Mouse (Mus musculus) intestine, embryonic 16.5 days (tissue): Measurements from ENCODE around the gene P3h3. TPM values are rescaled to one million over a fixed set of nuclear protein-coding genes. Genes with fewer than 3 reads are reported as not detected.
A peak's percentile ranks its signal among the peaks of the same experiment; 100 is the strongest.

Experiments
- ATAC-seq: fragments of 200-750 bp; cut with Nextera tagmentation; 2 replicates; pipeline ENCODE4 v1.8.0; 2017; ENCODE audit warnings: moderate TSS enrichment, moderate library complexity
- H3K27ac ChIP-seq: fragments of 300-500 bp; sonication (generic); 2 replicates; pipeline ENCODE4 v1.5.1; 2014; ENCODE audit warnings: mild to moderate bottlenecking, low read length
- H3K27me3 ChIP-seq: fragments of 300-500 bp; sonication (generic); replicated peaks from 2 replicates; pipeline ENCODE4 v1.6.1; 2014; ENCODE audit warnings: low read length, control low read depth, mixed read lengths; ENCODE audit not compliant: control insufficient read depth, insufficient read depth
- H3K36me3 ChIP-seq: fragments of 300-500 bp; sonication (generic); 2 replicates; pipeline ENCODE4 v1.6.1; 2014; ENCODE audit warnings: low read length, control low read depth; ENCODE audit not compliant: control insufficient read depth, insufficient read depth
- H3K4me1 ChIP-seq: fragments of 300-500 bp; sonication (generic); 2 replicates; pipeline ENCODE4 v1.6.1; 2014; ENCODE audit warnings: low read length, control low read depth, mixed read lengths; ENCODE audit not compliant: control insufficient read depth, insufficient read depth
- H3K4me2 ChIP-seq: fragments of 300-500 bp; sonication (generic); 2 replicates; pipeline ENCODE4 v1.6.1; 2014; ENCODE audit warnings: low read depth, low read length, control low read depth
- H3K4me3 ChIP-seq: fragments of 300-500 bp; sonication (generic); 2 replicates; pipeline ENCODE4 v1.5.1; 2014; ENCODE audit warnings: mild to moderate bottlenecking, low read length
- H3K9ac ChIP-seq: fragments of 300-500 bp; sonication (generic); 2 replicates; pipeline ENCODE4 v1.6.1; 2014; ENCODE audit warnings: low read depth, low read length
- H3K9me3 ChIP-seq: fragments of 300-500 bp; sonication (generic); 2 replicates; pipeline ENCODE4 v1.6.1; 2016; ENCODE audit warnings: low read length, control low read depth; ENCODE audit not compliant: control insufficient read depth
- WGBS: fragments of 180-500 bp; shearing (Covaris S2); extraction: QIAGEN DNeasy Blood & Tissue Kit; methylation state at CpG from one replicate; pipeline ENCODE4 v1.1.7; 2014; 5-methylcytosine and 5-hydroxymethylcytosine counted together
- polyA plus RNA-seq: library from polyadenylated mRNA; unstranded; fragments of >200 nt; fragmentation: Nextera tagmentation; extraction: Ambion mirVana; gene quantifications from 2 replicates; pipeline ENCODE4 v1.2.1, GENCODE M21; 2015

The P3h3 gene
- polyA plus RNA-seq, 1 experiment from 2014 or later, result 5.6 TPM

- Histone ChIP-seq H3K9me3 (no peaks in the 10 kb centered on the region), H3K27ac (no peak overlapping the region), H3K9ac (no peak overlapping the region), H3K4me1 (peaks cover 23% of the 10 kb centered on the region), H3K4me2 (no peak overlapping the region), H3K27me3 (peaks cover 20% of the 10 kb centered on the region; the same call in 1 of the 2 replicates), H3K36me3 (no peaks in the 10 kb centered on the region), H3K4me3 (no peak overlapping the region)
- 86% methylated on average over 9 of the region's 9 CpGs for WGBS
- no peak for ATAC-seq
Measured at GRCm38 (mm10) chr6:124860511-124860910, 3.0 kb upstream of the P3h3 start.

DNA sequence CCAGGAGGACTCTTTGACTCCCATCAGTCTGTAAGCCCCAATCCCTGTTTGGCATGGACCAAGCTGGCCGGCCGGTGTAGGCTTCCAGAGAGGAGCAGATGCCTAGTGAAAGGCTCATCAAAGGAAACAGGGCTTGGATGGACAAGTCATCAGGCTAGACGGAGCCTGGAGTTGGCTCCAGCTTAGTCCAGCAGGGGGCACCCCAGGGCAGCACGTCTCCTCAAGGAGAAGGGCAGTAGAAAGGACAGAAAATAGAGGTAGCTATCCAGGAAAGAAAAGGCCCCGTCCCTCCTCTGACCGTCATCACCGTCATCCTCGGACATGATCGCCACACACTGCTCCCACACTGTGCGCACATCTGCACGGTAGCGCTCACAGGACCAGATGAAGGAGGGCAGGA, 2.2 kb upstream of the P3h3 start:
- Histone ChIP-seq H3K27ac (no peak overlapping the region), H3K27me3 (peaks cover 18% of the 10 kb centered on the region; the same call in 1 of the 2 replicates), H3K36me3 (no peaks in the 10 kb centered on the region), H3K9ac (peak overlapping the region; percentile 20; the same call in 1 of the 2 replicates), H3K4me2 (no peak overlapping the region), H3K4me3 (no peak overlapping the region), H3K4me1 (peaks cover 23% of the 10 kb centered on the region), H3K9me3 (no peaks in the 10 kb centered on the region)
- peak; percentile 22; the same call in 1 of the 2 replicates for ATAC-seq
- 9% methylated on average over 12 of the region's 12 CpGs for WGBS

- WGBS, result 78% methylated on average over 27 of the region's 28 CpGs
- H3K36me3 ChIP-seq, result no peaks in the 10 kb centered on the region
- no peaks in the 10 kb centered on the region for H3K9me3 ChIP-seq
- peaks cover 22% of the 10 kb centered on the region for H3K4me1 ChIP-seq
- no peak overlapping the region for H3K27ac ChIP-seq
- 0 out of 2 replicates have a peak overlapping the region, but pooled peaks have one; percentile 88 for H3K9ac ChIP-seq
- H3K27me3 ChIP-seq, result peaks cover 18% of the 10 kb centered on the region; the same call in 1 of the 2 replicates
- H3K4me2 ChIP-seq, result no peak overlapping the region
- ATAC-seq, result no peak
- H3K4me3 ChIP-seq, result no peak overlapping the region
Measured at GRCm38 (mm10) chr6:124858561-124859318, 1.2 kb upstream of the P3h3 start.

GRCm38 (mm10) chr6:124857840-124858530, 433 bp upstream of the P3h3 start:
- H3K9me3 ChIP-seq, result no peaks in the 10 kb centered on the region
- peak overlapping the region; percentile 88 for H3K9ac ChIP-seq
- peaks cover 18% of the 10 kb centered on the region; the same call in 1 of the 2 replicates for H3K27me3 ChIP-seq
- H3K27ac ChIP-seq, result peak overlapping the region; percentile 92; the same call in 1 of the 2 replicates
- peak overlapping the region; percentile 96 for H3K4me2 ChIP-seq
- H3K4me3 ChIP-seq, result peak overlapping the region; percentile 70
- H3K4me1 ChIP-seq, result peaks cover 16% of the 10 kb centered on the region
- no peak for ATAC-seq
- 26% methylated on average over 26 of the region's 26 CpGs for WGBS
- H3K36me3 ChIP-seq, result no peaks in the 10 kb centered on the region

DNA sequence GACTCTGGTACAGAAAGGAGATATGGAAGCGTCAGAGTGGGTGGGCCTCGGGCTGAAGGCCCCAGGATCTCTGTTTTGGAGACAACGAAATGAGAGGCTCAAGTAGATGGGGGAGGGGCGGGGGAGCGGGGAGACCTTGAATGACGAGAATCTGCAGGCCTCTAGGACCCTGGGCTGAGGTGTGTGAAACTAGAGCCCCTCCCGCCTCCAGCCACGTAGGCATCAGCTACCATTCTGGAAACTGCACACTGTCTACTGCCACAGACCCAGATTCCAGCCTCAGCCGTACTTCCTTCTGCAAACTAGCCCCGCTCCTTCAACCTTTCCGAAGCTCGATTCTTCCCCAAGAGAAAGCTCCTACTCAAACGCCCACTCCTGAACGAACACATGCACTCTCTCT, 1.2 kb downstream of the P3h3 start:
- 13% methylated on average over 14 of the region's 14 CpGs for WGBS
- Histone ChIP-seq H3K9ac (peak overlapping the region; percentile 88), H3K27ac (no peak overlapping the region)

GRCm38 (mm10) chr6:124854647-124855046, 2.9 kb downstream of the P3h3 start:
- Histone ChIP-seq H3K4me1 (0 out of 2 replicates have a peak, but pooled peaks cover 15% of the 10 kb centered on the region), H3K9me3 (no peaks in the 10 kb centered on the region), H3K36me3 (no peaks in the 10 kb centered on the region), H3K27me3 (peaks cover 11% of the 10 kb centered on the region; the same call in 1 of the 2 replicates), H3K4me2 (no peak overlapping the region), H3K9ac (no peak overlapping the region), H3K27ac (no peak overlapping the region), H3K4me3 (no peak overlapping the region)
- ATAC-seq, result no peak
- 65% methylated on average over 12 of the region's 12 CpGs for WGBS

More for the DNA sequence above, 1.2 kb downstream of the P3h3 start:
- H3K27me3 ChIP-seq, result peaks cover 11% of the 10 kb centered on the region; the same call in 1 of the 2 replicates
- H3K4me1 ChIP-seq, result 0 out of 2 replicates have a peak, but pooled peaks cover 15% of the 10 kb centered on the region
- peak; percentile 38; the same call in 1 of the 2 replicates for ATAC-seq
- peak overlapping the region; percentile 70 for H3K4me3 ChIP-seq
- peak overlapping the region; percentile 96 for H3K4me2 ChIP-seq
- H3K36me3 ChIP-seq, result no peaks in the 10 kb centered on the region
- H3K9me3 ChIP-seq, result no peaks in the 10 kb centered on the region

- no peak for ATAC-seq
- no peak overlapping the region for H3K9ac ChIP-seq
- WGBS, result 57% methylated on average over 8 of the region's 8 CpGs
- no peaks in the 10 kb centered on the region for H3K36me3 ChIP-seq
- H3K27me3 ChIP-seq, result no peaks in the 10 kb centered on the region
- no peak overlapping the region for H3K4me2 ChIP-seq
- H3K4me1 ChIP-seq, result 0 out of 2 replicates have a peak, but pooled peaks cover 3% of the 10 kb centered on the region
- H3K27ac ChIP-seq, result no peak overlapping the region
- no peak overlapping the region for H3K4me3 ChIP-seq
- H3K9me3 ChIP-seq, result no peaks in the 10 kb centered on the region
Measured at GRCm38 (mm10) chr6:124850535-124850934, 7.0 kb downstream of the P3h3 start.

DNA sequence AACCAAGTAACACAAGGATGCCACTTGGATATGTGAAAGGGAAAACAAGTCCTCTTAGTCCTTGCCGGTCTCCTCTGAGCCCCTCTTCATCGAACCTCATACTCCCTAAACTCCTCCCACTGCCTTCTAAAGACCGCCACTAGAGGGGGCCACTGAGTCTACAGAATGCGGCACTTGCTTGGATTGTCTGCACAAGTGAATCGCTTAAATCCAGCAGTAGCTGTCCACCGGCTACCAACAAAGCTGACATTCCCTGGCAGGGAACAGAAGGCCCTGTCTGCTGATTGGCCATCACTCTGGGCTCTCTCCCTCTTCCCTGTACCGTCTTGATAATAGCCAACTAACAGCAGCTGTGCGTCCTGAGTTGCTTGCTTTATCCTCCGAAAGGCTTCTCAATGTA, 10.2 kb downstream of the P3h3 start:
- 10% methylated on average over 9 of the region's 9 CpGs for WGBS

More for the DNA sequence above, 10.2 kb downstream of the P3h3 start:
- no peak overlapping the region for H3K27ac ChIP-seq
- H3K4me2 ChIP-seq, result no peak overlapping the region
- H3K9ac ChIP-seq, result no peak overlapping the region
- H3K4me3 ChIP-seq, result no peak overlapping the region
- ATAC-seq, result peak; percentile 73
- H3K36me3 ChIP-seq, result no peaks in the 10 kb centered on the region
- H3K27me3 ChIP-seq, result no peaks in the 10 kb centered on the region
- H3K9me3 ChIP-seq, result no peaks in the 10 kb centered on the region
- H3K4me1 ChIP-seq, result 0 out of 2 replicates have a peak, but pooled peaks cover 2% of the 10 kb centered on the region
